Mouse (Mus musculus) ES-Bruce4 (cell line): ENCODE results near the gene Ccdc85c. TPM values are rescaled to one million over a fixed set of nuclear protein-coding genes. Genes with fewer than 3 reads are reported as not detected.
A peak's percentile ranks its signal among the peaks of the same experiment; 100 is the strongest.

Experiments
- H3K27ac ChIP-seq: 2 replicates; pipeline ENCODE4 v1.5.1; 2012; ENCODE audit warnings: low read length, inconsistent platforms; ENCODE audit not compliant: insufficient read depth
- H3K27me3 ChIP-seq: 2 replicates; pipeline ENCODE4 v1.6.1; 2012; ENCODE audit warnings: mild to moderate bottlenecking, low read length, inconsistent platforms; ENCODE audit not compliant: control insufficient read depth, poor library complexity, insufficient read depth, severe bottlenecking
- H3K36me3 ChIP-seq: 2 replicates; pipeline ENCODE4 v1.6.1; 2012; ENCODE audit warnings: inconsistent platforms, mild to moderate bottlenecking, low read length, moderate library complexity; ENCODE audit not compliant: control insufficient read depth, poor library complexity, insufficient read depth, severe bottlenecking
- H3K4me1 ChIP-seq: one replicate; pipeline ENCODE4 v1.8.1; 2011; ENCODE audit warnings: low read length; ENCODE audit not compliant: control insufficient read depth, insufficient read depth
- H3K4me3 ChIP-seq: 2 replicates; pipeline ENCODE4 v1.5.1; 2011; ENCODE audit warnings: low read depth, mild to moderate bottlenecking, low read length
- H3K9ac ChIP-seq: 2 replicates; pipeline ENCODE4 v1.6.1; 2012; ENCODE audit warnings: low read depth, mild to moderate bottlenecking, inconsistent platforms; ENCODE audit not compliant: poor library complexity, severe bottlenecking
- H3K9me3 ChIP-seq: replicated peaks from 2 replicates; pipeline ENCODE4 v1.6.1; 2012; ENCODE audit warnings: mild to moderate bottlenecking, low read length, inconsistent platforms; ENCODE audit not compliant: control insufficient read depth, poor library complexity, insufficient read depth, severe bottlenecking
- CTCF ChIP-seq: IDR thresholded peaks from one replicate; pipeline ENCODE4 v1.8.1; 2011; ENCODE audit warnings: low read depth, low read length
- EP300 ChIP-seq: IDR thresholded peaks from 2 replicates; pipeline ENCODE4 v1.6.1; 2011; ENCODE audit warnings: low read depth, low read length; ENCODE audit not compliant: insufficient read depth
- POLR2A ChIP-seq: IDR thresholded peaks from one replicate; pipeline ENCODE4 v1.8.1; 2011; ENCODE audit warnings: low read length; ENCODE audit not compliant: insufficient read depth
- polyA plus RNA-seq: library from polyadenylated mRNA; stranded (reverse); fragments of >200 nt; gene quantifications from 2 replicates; pipeline ENCODE4 v1.2.4, GENCODE M21; 2011; ENCODE audit warnings: low read depth; ENCODE audit not compliant: missing spikeins, insufficient read depth, insufficient read length

Gene Ccdc85c
- polyA plus RNA-seq, 1 experiment, result 21.0 TPM

DNA sequence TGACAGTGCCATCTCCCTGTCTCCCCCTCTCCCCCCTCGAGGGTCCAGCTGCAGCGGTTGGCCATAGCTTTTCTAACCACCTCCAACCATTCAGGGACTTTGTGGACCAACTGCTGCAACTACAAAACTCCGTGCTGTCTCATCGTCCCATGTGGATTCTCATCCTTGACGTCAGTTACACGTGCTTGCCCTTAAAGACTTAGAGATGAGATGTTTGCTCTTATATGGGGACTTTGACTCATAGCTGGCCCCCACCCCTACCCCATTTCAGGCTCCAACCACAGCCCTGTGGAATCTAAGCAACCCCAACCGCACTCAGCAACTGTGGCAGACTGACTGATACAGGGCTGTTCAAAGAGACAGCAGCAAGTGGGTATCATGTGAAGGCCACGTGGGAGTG is 29.9 kb upstream of the Ccdc85c start:
- Histone ChIP-seq H3K4me3 (no peak overlapping the region), H3K4me1 (peaks cover 2% of the 10 kb centered on the region), H3K36me3 (no peaks in the 10 kb centered on the region), H3K9me3 (no peaks in the 10 kb centered on the region), H3K27ac (no peak overlapping the region), H3K9ac (no peak overlapping the region), H3K27me3 (no peaks in the 10 kb centered on the region)
- TF ChIP-seq EP300, result no peak
- TF ChIP-seq CTCF, result no peak
- TF ChIP-seq POLR2A, result no peak

DNA sequence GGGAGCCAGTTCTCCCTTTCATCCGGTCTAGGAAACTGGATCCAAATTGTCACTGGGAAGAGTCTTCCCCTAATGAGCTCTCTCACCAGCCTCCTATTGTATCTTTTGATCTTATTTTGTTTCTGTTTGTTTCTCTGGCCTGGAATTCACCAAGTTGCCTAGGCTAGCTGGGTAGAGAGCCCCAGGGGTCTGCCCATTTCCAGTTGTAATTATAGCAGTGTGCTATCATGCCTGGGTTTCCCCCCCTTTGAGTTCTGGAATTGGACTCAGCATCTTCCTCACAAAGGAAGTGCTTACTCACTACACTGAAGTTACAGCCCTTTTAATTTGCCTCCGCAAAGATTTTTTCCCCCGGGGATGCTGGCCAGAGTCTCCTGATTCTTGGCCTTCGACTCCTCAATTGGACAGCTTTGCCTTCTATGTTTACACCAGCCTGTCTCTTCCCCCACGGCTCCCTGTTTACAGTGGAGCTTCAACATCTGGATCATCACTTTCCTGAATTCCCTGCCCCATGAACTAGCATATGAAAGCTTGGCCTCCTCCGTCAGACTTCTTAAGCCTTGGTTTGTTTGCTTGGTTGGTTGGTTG is 28.6 kb upstream of the Ccdc85c start:
- no peaks in the 10 kb centered on the region for H3K9me3 ChIP-seq
- H3K27ac ChIP-seq, result no peak overlapping the region
- H3K4me3 ChIP-seq, result no peak overlapping the region
- no peak overlapping the region for H3K9ac ChIP-seq
- no peaks in the 10 kb centered on the region for H3K36me3 ChIP-seq
- H3K4me1 ChIP-seq, result peaks cover 2% of the 10 kb centered on the region
- TF ChIP-seq POLR2A, result no peak
- TF ChIP-seq CTCF, result no peak
- TF ChIP-seq EP300, result no peak
- H3K27me3 ChIP-seq, result no peaks in the 10 kb centered on the region

DNA sequence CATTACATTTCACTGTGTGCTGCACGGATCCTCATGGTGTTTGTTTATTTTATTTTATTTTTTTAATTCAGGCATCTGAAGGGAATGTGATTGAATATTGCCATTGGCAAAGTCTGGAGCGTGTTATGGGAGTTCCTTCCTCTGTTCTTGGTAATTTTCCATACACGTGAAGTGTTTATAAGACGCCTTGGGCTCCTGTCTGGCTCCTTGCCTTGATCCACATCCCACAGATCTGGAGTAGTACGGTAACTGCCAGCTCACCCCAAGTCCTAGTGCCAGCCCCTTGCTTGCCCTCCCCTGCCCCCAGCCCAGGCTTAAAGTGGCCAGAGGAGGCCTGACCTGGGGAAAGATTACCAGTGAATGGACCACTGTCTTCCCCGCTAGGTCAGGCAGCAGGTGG is 25.8 kb upstream of the Ccdc85c start:
- Histone ChIP-seq H3K27me3 (no peaks in the 10 kb centered on the region), H3K9ac (no peak overlapping the region), H3K4me3 (no peak overlapping the region), H3K36me3 (no peaks in the 10 kb centered on the region), H3K9me3 (no peaks in the 10 kb centered on the region), H3K4me1 (peaks cover 2% of the 10 kb centered on the region), H3K27ac (no peak overlapping the region)
- TF ChIP-seq CTCF (no peak), POLR2A (no peak), EP300 (no peak)

DNA sequence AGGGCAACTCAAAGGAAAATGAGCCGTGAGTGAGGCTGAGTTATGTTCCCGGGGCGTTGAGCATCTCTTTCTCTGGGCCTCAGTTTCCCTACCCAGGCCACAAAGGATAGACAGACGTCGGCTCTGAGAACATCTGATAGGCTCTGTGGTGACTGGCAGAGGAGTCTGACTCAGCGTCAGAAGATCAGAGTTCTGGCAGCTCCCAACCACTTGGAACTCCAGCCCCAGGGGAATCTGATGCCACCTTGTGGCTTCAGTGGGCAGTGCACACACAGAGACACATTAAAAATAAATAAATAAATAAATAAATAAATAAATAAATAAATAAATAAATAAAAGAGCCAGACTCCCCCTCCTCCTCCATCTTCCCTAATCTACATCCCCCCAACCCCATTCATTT is 21.8 kb upstream of the Ccdc85c start:
- Histone ChIP-seq H3K4me3 (no peak overlapping the region), H3K9ac (no peak overlapping the region), H3K36me3 (no peaks in the 10 kb centered on the region), H3K27me3 (no peaks in the 10 kb centered on the region), H3K4me1 (peaks cover 2% of the 10 kb centered on the region), H3K27ac (no peak overlapping the region), H3K9me3 (no peaks in the 10 kb centered on the region)
- TF ChIP-seq EP300 (no peak), POLR2A (no peak), CTCF (peak; percentile 45)

DNA sequence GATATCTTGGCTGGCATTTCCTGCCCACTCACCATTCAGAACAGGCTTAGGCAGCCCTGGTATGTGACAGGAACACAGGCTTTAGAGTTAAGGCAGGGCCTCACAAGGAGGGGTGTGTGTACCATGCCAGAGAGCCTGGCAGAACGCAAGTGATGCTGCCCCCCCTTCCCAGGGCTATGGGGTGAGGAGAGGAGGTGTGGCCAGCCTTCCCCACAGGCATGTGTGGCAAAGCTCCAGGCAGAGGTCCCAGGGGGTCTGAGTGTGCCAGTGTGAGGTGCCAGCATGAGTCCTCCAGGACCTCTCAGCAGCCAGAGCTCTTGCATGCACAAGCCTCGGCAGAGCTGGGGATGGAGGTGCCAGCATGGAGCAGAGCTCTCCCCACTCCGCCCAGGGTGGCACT is 19.4 kb upstream of the Ccdc85c start:
- Histone ChIP-seq H3K4me1 (no peaks in the 10 kb centered on the region), H3K4me3 (no peak overlapping the region), H3K27ac (no peak overlapping the region), H3K9me3 (no peaks in the 10 kb centered on the region), H3K36me3 (no peaks in the 10 kb centered on the region), H3K27me3 (no peaks in the 10 kb centered on the region), H3K9ac (no peak overlapping the region)
- TF ChIP-seq CTCF (no peak), POLR2A (no peak), EP300 (no peak)

DNA sequence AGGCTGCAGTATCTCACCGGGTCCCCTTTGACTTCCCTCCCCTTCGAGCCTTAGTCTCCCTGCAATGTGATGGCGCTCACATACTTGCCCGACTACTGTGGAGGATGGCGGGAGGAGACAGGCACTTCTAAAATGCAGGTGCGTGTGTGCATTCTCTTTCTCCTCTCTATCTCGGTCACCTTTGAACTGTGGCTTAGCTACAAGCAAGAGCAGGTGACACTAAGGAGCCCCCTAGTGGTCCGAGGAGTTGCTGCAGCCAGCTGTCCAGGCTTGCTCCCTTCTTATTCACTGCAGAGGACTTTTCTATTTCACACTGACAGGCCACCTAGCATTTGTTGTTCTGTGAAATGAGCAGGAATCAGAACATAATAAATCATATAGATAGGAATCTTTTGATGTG is 17.7 kb upstream of the Ccdc85c start:
- no peak for TF ChIP-seq POLR2A
- no peak for TF ChIP-seq EP300
- TF ChIP-seq CTCF, result peak; percentile 87
- Histone ChIP-seq H3K4me3 (peak overlapping the region; percentile 64), H3K27me3 (no peaks in the 10 kb centered on the region), H3K9me3 (no peaks in the 10 kb centered on the region), H3K9ac (no peak overlapping the region), H3K4me1 (no peaks in the 10 kb centered on the region), H3K36me3 (no peaks in the 10 kb centered on the region), H3K27ac (peak overlapping the region; percentile 2; the same call in 1 of the 2 replicates)
